Mouse (Mus musculus): ENCODE measurements around the gene Atp8a2.

- no peak for TF ChIP-seq CTCF (IDR thresholded peaks at IDR 0.05; ENCODE audit: low read depth, low read length)
- no peak for TF ChIP-seq GATA1 (IDR thresholded peaks at IDR 0.05; ENCODE audit: borderline replicate concordance, low read length)
- TF ChIP-seq TAL1 (conservative IDR thresholded peaks at IDR 0.05; ENCODE audit: low read depth, low read length): no peak
- TF ChIP-seq POLR2AphosphoS5 (IDR thresholded peaks at IDR 0.05; ENCODE audit: insufficient replicate concordance, low read depth, low read length): no peak
- no peak for TF ChIP-seq GATA2 (IDR thresholded peaks at IDR 0.05; ENCODE audit: borderline replicate concordance, low read depth, low read length)
Observed at GRCm38 (mm10) chr14:60072496-60072895, 124.5 kb downstream of the Atp8a2 start.
